Mouse (Mus musculus): ENCODE measurements around the gene Rbm41.

Rbm41 gene

DNA sequence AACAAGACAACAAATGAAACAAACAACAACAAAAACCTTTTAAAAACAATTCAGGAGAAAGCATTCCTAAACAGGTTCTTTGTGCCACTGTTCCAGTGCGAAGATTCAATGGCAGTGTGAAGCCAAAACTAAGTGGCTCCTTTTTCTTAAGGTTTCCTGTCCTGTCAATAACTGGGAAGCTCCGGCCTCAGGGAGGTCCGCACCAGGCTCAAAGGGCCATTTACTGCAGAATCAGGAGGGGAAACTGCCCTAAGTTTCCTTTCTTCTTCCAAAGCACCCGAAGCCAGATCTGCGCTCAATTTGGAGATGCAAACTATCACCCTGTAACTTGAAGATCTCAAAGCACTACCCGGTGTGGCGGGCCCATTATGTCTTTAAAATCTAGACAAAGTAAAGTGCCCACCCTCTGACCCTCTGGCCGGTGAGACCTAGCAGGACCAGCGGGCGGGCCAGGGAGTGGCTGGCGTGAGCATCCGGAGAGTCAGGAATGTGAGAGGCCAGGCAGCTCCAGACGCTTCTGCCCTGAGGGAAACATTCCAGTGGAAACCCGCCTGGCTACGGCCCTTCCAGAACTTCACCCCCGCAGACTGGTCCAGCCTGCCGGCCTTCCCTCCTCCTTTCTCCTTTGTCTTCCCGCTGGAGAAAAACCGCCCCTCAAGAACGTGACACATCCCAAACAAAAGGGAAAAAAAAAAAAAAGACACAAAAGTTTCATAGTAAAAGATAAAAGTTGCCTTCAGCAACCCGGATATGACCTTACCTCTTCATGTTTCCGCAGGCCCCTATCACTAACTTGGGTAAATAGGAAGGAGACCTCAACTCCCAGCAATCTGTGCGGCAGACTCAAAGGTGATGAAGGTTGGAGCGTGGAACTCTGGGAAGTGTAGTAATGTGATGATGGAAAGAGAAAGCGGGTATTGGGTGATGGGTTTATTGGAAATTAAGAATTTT, at the start of gene Rbm41:
Rbm41 (minus strand) TSS at position 856 of the 951 bp plus-strand sequence.
- in situ Hi-C loops (cut with MboI, MseI): no loop called here

GRCm38 (mm10) chrX:139998691-139999065, 283 bp upstream of the Rbm41 start:
- in situ Hi-C loops (cut with MboI, MseI): no loop called here

GRCm38 (mm10) chrX:139982115-139982514, 16.3 kb downstream of the Rbm41 start:
- in situ Hi-C loops (cut with MboI, MseI): no loop called here

GRCm38 (mm10) chrX:139933507-139933906, 64.9 kb downstream of the Rbm41 start:
- in situ Hi-C loops (cut with MboI, MseI): no loop called here

DNA sequence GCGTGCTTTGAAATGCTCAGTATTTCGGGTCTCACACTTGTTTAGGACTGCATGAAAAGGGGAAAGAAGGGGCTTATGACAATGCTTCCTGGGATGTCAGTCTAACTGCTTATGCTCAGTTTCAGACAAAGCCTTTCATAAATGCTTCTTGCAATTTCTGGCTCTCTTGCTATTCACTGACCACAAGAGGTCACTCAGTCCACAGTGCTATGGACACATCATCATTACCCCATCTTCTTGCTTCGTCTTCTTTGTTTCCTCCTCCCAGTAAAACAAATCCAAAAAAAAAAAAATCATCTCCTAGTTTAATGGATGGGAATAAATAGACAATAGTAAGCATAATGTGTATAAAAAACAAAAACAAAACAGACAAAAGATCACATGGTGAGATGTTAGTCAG, 65.9 kb downstream of the Rbm41 start:
- in situ Hi-C loops (cut with MboI, MseI): no loop called here

GRCm38 (mm10) chrX:139920572-139920971, 77.8 kb downstream of the Rbm41 start:
- in situ Hi-C loops (cut with MboI, MseI): no loop called here

DNA sequence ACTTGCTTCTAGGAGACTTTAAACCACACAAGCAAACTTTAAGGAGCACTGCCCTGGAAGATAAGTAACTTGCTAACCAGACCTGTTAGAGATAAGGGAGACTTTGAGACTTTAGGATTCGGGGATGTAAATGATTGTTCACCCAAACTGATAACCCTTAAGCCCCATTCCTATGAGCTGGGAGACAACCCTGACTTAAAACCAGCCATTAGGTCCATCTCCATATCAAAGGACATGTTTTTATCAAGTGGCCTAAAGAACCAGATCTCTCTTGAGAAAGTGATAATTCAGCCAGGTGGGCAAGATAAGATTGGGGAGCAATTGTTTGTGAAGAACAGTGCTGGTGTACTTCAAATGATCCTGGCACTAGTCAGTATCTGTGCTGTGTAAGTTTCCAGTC, 107.0 kb downstream of the Rbm41 start:
- in situ Hi-C loops (cut with MboI, MseI): loop anchor here (25.0 kb wide), 1 partner anchor 1271 kb away; no protein-coding TSS in a partner anchor

DNA sequence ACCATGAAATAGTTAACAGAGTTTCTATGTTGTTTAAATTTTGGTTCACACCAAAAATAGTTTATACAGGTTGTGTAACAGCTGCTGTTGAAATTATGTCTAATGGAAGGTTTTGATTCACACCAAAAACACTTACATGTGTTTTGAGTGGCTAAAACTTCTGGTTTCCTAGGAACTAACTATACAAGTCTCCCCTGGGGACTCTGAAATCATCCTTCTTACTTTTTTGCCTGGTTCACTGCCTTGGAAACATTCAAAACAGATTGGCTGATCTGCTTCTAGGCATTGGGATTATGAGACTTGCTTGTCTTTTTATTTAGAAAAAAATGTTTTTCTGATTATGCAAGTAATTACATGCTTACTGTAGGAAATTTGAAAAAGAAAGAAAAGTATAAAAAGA, 115.2 kb downstream of the Rbm41 start:
- in situ Hi-C loops (cut with MboI, MseI): loop anchor here (25.0 kb wide), 1 partner anchor 1279 kb away; no protein-coding TSS in a partner anchor

DNA sequence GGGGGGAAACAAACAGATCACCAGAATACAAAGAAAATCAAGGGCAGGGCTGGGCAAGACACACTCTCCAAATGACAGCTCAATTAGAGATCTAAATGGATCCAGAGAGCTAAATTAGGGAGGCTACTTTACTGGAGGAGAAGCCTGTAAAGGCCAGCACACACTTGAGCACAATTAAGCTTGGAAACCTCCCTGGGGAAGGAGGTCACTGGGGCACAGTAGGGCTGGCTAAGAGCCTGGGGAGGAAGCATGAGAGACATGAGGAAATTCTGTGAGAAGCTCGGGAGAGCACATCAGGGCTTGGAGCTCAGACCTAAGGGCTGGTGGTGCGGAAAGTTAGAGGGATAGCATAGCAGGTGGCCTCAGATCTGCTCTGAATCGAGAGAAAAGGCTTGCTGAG, 120.5 kb downstream of the Rbm41 start:
- in situ Hi-C loops (cut with MboI, MseI): loop anchor here (25.0 kb wide), 1 partner anchor 1284 kb away; no protein-coding TSS in a partner anchor

- in situ Hi-C loops (cut with MboI, MseI): loop anchor here (25.0 kb wide), 1 partner anchor 1285 kb away; no protein-coding TSS in a partner anchor
Observed at GRCm38 (mm10) chrX:139877105-139877504, 121.3 kb downstream of the Rbm41 start.

DNA sequence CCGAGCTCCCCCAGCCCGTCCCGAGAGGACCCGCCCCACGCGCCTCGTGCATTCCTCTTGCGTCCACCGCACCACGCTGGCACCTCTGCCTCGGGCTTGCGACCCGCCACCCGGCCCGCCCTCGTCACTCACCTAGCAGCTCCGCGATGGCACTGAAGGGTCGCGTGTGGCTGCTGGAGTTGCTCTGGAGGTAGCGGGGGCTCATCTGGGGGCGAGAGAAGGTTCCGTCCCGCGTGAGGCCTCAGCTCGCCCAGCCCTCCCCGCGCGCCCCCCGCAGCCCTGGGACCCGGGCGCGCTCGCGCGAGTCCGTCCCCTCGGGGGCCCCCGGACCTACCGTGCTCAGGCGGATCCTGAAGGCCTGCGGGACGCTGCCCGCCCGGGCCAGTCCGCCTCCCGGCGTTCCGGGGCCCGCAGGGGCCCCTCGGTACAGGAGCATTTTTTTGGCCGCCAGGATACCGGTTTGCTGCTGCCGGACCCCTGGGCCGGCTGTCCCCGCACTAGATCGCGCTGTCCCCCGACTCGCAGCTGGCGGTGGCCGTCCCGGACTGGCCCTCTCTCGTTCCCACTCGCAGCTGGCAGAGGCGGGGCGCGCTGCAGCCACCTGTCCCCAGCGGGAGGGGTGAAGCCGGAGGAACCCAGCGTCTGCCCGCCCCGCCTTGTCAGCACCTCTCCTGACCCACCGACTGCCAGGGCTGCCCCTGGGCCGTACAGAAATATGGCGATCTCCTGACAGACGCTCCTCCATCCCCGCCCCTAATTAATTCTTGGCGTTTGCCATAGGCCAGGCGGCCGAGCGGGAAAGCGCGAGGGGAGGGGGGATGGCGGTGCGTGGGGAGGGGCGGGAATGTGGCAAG, 127.2 kb downstream of the Rbm41 start, which contains the start of gene Morc4:
Morc4 (minus strand) TSS at position 740 of the 854 bp plus-strand sequence.
- in situ Hi-C loops (cut with MboI, MseI): no loop called here

DNA sequence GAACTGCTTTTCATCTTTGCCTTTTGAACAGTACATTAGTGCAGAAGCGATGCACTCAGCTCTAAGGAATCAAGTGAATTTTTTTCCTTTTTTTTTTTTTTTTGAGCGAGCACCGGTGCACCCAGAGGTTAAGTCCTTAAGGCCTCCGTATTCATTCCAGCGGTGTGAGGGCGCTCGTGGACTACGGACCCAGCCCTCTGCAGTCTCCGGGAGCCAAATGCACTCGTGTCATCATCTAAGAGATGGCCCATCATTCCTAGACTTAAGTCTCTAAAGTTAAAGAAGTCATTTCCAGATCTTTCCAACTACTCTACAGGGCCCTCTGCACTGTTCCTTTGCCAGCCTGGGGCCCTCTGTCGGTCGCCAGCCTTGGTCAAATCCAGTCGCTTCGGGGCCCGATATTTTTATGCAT, 128.1 kb downstream of the Rbm41 start:
- in situ Hi-C loops (cut with MboI, MseI): no loop called here

DNA sequence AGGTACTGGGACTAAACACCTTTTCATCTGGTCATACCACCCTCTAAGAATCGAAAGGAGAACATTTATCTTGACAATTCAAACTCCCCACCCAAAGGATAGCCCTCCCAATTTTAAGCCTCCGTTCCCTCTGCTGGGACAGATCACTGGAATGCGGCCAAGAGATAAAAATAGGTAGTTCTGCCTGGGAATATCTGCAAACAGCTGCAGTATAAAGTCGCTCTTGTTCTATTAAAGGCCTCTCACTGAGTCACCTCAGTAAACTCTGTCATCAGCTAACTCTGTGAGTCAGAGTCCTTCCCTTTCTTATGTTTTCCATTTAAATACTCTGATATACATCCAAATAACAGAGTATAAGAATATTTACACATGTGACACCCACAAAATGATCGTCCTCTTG, 139.0 kb downstream of the Rbm41 start:
- in situ Hi-C loops (cut with MboI, MseI): no loop called here

DNA sequence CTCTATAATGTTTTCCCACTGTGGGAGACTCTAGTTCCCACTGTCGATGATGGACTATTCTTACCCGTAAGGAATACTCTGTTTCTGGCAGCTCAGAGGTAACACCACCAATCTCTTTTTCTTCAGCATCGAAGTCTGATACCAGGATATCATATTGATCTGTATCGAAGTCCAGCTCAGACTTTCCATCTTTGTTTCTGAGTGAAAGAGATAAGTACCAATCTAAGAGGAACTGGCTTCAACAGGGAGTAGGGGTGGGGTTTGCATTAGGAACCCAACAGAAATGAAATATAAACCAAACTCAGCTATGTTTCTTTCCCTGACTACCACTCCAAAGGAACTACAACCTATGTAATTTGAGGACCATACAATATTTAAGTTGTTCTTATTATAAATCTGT, 143.6 kb downstream of the Rbm41 start:
- in situ Hi-C loops (cut with MboI, MseI): no loop called here

DNA sequence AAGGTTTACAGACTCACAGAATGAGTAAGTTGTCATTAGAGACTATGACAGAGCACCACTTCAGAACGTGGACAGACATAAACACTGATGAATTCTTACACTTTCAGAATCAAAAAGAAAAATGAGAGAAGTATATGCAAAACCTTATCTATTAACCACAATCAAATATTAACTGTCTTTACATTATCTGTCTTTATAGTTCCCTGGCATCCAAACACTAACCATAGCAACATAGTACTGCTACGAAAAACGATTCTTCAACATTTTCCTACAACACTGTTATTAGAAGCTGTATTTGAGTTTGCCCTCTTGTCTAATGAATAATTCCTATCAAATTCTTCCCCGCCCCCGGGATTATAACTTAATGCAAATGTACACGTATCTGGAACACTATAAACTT, 157.3 kb downstream of the Rbm41 start:
- in situ Hi-C loops (cut with MboI, MseI): no loop called here
